Mouse (Mus musculus): ENCODE results near the gene H2-DMb2. TPM values are rescaled to one million over a fixed set of nuclear protein-coding genes. Genes with fewer than 3 reads are reported as not detected.
A peak's percentile ranks its signal among the peaks of the same experiment; 100 is the strongest.

Gene H2-DMb2
- polyA plus RNA-seq, 1 experiment, result 0.18 TPM

- no peak for DNase-seq (ENCODE audit: low read depth)
- no peak for TF ChIP-seq CTCF (IDR thresholded peaks at IDR 0.05; ENCODE audit: borderline replicate concordance, extremely low read depth, insufficient read depth, insufficient read length)
- no peak for TF ChIP-seq POLR2A (IDR thresholded peaks at IDR 0.05; ENCODE audit: borderline replicate concordance, extremely low read depth, insufficient read depth, insufficient read length, poor library complexity, severe bottlenecking)
Observed at GRCm38 (mm10) chr17:34127475-34127874, 15.6 kb upstream of the H2-DMb2 start.

- TF ChIP-seq POLR2A (IDR thresholded peaks at IDR 0.05; ENCODE audit: borderline replicate concordance, extremely low read depth, insufficient read depth, insufficient read length, poor library complexity, severe bottlenecking), result no peak
- peak; percentile 22; the same call in 1 of the 2 replicates for TF ChIP-seq CTCF (IDR thresholded peaks at IDR 0.05; ENCODE audit: borderline replicate concordance, extremely low read depth, insufficient read depth, insufficient read length)
- DNase-seq (ENCODE audit: low read depth), result peak; percentile 47
Observed at GRCm38 (mm10) chr17:34128264-34128937, 14.7 kb upstream of the H2-DMb2 start.

GRCm38 (mm10) chr17:34128944-34129791 is 13.9 kb upstream of the H2-DMb2 start:
- DNase-seq (ENCODE audit: low read depth), result peak; percentile 44
- no peak; the same call in 1 of the 2 replicates for TF ChIP-seq CTCF (IDR thresholded peaks at IDR 0.05; ENCODE audit: borderline replicate concordance, extremely low read depth, insufficient read depth, insufficient read length)
- TF ChIP-seq POLR2A (IDR thresholded peaks at IDR 0.05; ENCODE audit: borderline replicate concordance, extremely low read depth, insufficient read depth, insufficient read length, poor library complexity, severe bottlenecking), result no peak

- no peak for DNase-seq (ENCODE audit: low read depth)
- TF ChIP-seq CTCF (IDR thresholded peaks at IDR 0.05; ENCODE audit: borderline replicate concordance, extremely low read depth, insufficient read depth, insufficient read length) (no peak), POLR2A (IDR thresholded peaks at IDR 0.05; ENCODE audit: borderline replicate concordance, extremely low read depth, insufficient read depth, insufficient read length, poor library complexity, severe bottlenecking) (no peak)
Observed at GRCm38 (mm10) chr17:34130073-34130947, 12.8 kb upstream of the H2-DMb2 start.

- DNase-seq (ENCODE audit: low read depth), result no peak
- TF ChIP-seq POLR2A (IDR thresholded peaks at IDR 0.05; ENCODE audit: borderline replicate concordance, extremely low read depth, insufficient read depth, insufficient read length, poor library complexity, severe bottlenecking) (no peak), CTCF (IDR thresholded peaks at IDR 0.05; ENCODE audit: borderline replicate concordance, extremely low read depth, insufficient read depth, insufficient read length) (no peak)
Observed at GRCm38 (mm10) chr17:34131911-34132310, 11.2 kb upstream of the H2-DMb2 start.

GRCm38 (mm10) chr17:34133289-34133688 is 9.8 kb upstream of the H2-DMb2 start:
- no peak for DNase-seq (ENCODE audit: low read depth)
- TF ChIP-seq POLR2A (IDR thresholded peaks at IDR 0.05; ENCODE audit: borderline replicate concordance, extremely low read depth, insufficient read depth, insufficient read length, poor library complexity, severe bottlenecking) (no peak), CTCF (IDR thresholded peaks at IDR 0.05; ENCODE audit: borderline replicate concordance, extremely low read depth, insufficient read depth, insufficient read length) (peak; percentile 9; the same call in 1 of the 2 replicates)

GRCm38 (mm10) chr17:34134451-34134850 is 8.7 kb upstream of the H2-DMb2 start:
- DNase-seq (ENCODE audit: low read depth), result no peak
- TF ChIP-seq CTCF (IDR thresholded peaks at IDR 0.05; ENCODE audit: borderline replicate concordance, extremely low read depth, insufficient read depth, insufficient read length) (no peak), POLR2A (IDR thresholded peaks at IDR 0.05; ENCODE audit: borderline replicate concordance, extremely low read depth, insufficient read depth, insufficient read length, poor library complexity, severe bottlenecking) (no peak)

GRCm38 (mm10) chr17:34135297-34136224 is 7.5 kb upstream of the H2-DMb2 start:
- peak; percentile 99 for DNase-seq (ENCODE audit: low read depth)
- TF ChIP-seq CTCF (IDR thresholded peaks at IDR 0.05; ENCODE audit: borderline replicate concordance, extremely low read depth, insufficient read depth, insufficient read length) (peak; percentile 100), POLR2A (IDR thresholded peaks at IDR 0.05; ENCODE audit: borderline replicate concordance, extremely low read depth, insufficient read depth, insufficient read length, poor library complexity, severe bottlenecking) (no peak)

- no peak for DNase-seq (ENCODE audit: low read depth)
- TF ChIP-seq CTCF (IDR thresholded peaks at IDR 0.05; ENCODE audit: borderline replicate concordance, extremely low read depth, insufficient read depth, insufficient read length), result no peak
Observed at GRCm38 (mm10) chr17:34137601-34138000, 5.5 kb upstream of the H2-DMb2 start.

- TF ChIP-seq POLR2A (IDR thresholded peaks at IDR 0.05; ENCODE audit: borderline replicate concordance, extremely low read depth, insufficient read depth, insufficient read length, poor library complexity, severe bottlenecking), result no peak
- no peak for TF ChIP-seq CTCF (IDR thresholded peaks at IDR 0.05; ENCODE audit: borderline replicate concordance, extremely low read depth, insufficient read depth, insufficient read length)
- no peak for DNase-seq (ENCODE audit: low read depth)
Observed at GRCm38 (mm10) chr17:34138655-34139054, 4.5 kb upstream of the H2-DMb2 start.
